Mouse (Mus musculus) midbrain, embryonic 12.5 days (tissue): ENCODE results near the gene Atp6v1f. TPM values are rescaled to one million over a fixed set of nuclear protein-coding genes. Genes with fewer than 3 reads are reported as not detected.

Experiments used
- ATAC-seq: fragments of 200-750 bp; cut with Nextera tagmentation; 2 replicates; pipeline ENCODE4 v1.8.0; 2017; ENCODE audit warnings: low read depth, moderate TSS enrichment, moderate library complexity; ENCODE audit not compliant: low FRiP score
- H3K27ac ChIP-seq: fragments of 300-500 bp; sonication (generic); replicated peaks from 2 replicates; pipeline ENCODE4 v1.5.1; 2016; ENCODE audit warnings: mild to moderate bottlenecking
- H3K27me3 ChIP-seq: fragments of 300-500 bp; sonication (generic); 2 replicates; pipeline ENCODE4 v1.6.1; 2016; ENCODE audit warnings: mild to moderate bottlenecking
- H3K36me3 ChIP-seq: fragments of 300-500 bp; sonication (generic); 2 replicates; pipeline ENCODE4 v1.6.1; 2016
- H3K4me1 ChIP-seq: fragments of 300-500 bp; sonication (generic); 2 replicates; pipeline ENCODE4 v1.6.1; 2016
- H3K4me2 ChIP-seq: fragments of 300-500 bp; sonication (generic); replicated peaks from 2 replicates; pipeline ENCODE4 v1.6.1; 2016; ENCODE audit warnings: mild to moderate bottlenecking, moderate library complexity
- H3K4me3 ChIP-seq: fragments of 300-500 bp; sonication (generic); 2 replicates; pipeline ENCODE4 v1.5.1; 2016; ENCODE audit warnings: mild to moderate bottlenecking
- H3K9ac ChIP-seq: fragments of 300-500 bp; sonication (generic); replicated peaks from 2 replicates; pipeline ENCODE4 v1.6.1; 2016; ENCODE audit warnings: mild to moderate bottlenecking, moderate library complexity
- H3K9me3 ChIP-seq: fragments of 300-500 bp; sonication (generic); 2 replicates; pipeline ENCODE4 v1.6.1; 2016; ENCODE audit warnings: mild to moderate bottlenecking
- WGBS: fragments of 180-500 bp; shearing (Covaris S2); methylation state at CpG from one replicate; pipeline ENCODE4 v1.1.7; 2016; 5-methylcytosine and 5-hydroxymethylcytosine counted together
- polyA plus RNA-seq: library from polyadenylated mRNA; unstranded; fragments of >200 nt; fragmentation: Nextera tagmentation; extraction: Ambion mirVana; gene quantifications from 2 replicates; pipeline ENCODE4 v1.2.1, GENCODE M21; 2016

Atp6v1f gene
- polyA plus RNA-seq, result 210 and 211 TPM in 2 replicates

- Histone ChIP-seq H3K9me3 (no peaks in the 10 kb centered on the region), H3K4me3 (peak within 1 kb of the TSS; percentile 55), H3K27me3 (peaks cover 2% of the 10 kb centered on the region), H3K4me1 (peaks cover 12% of the 10 kb centered on the region), H3K27ac (peak within 1 kb of the TSS; percentile 52), H3K4me2 (peak within 1 kb of the TSS; percentile 69), H3K9ac (peak within 1 kb of the TSS; percentile 65), H3K36me3 (peaks cover 25% of the 10 kb centered on the region)
- ATAC-seq, result peak; percentile 94
- under 1% methylated on average over 39 of the region's 39 CpGs for WGBS
Observed at GRCm38 (mm10) chr6:29467583-29468354, at the start of gene Atp6v1f. Gene Atp6v1f (plus strand): TSS chr6:29467718.

GRCm38 (mm10) chr6:29420596-29420995 is 46.9 kb upstream of the Atp6v1f start:
- no peak for ATAC-seq
- Histone ChIP-seq H3K9me3 (no peaks in the 10 kb centered on the region), H3K27ac (no peak overlapping the region), H3K27me3 (no peaks in the 10 kb centered on the region), H3K36me3 (peaks cover 16% of the 10 kb centered on the region; the same call in 1 of the 2 replicates), H3K9ac (no peak overlapping the region), H3K4me1 (no peaks in the 10 kb centered on the region), H3K4me3 (no peak overlapping the region), H3K4me2 (no peak overlapping the region)
- 95% methylated on average over 2 of the region's 2 CpGs for WGBS

GRCm38 (mm10) chr6:29425118-29425517 is 42.4 kb upstream of the Atp6v1f start:
- H3K4me2 ChIP-seq, result no peak overlapping the region
- no peak overlapping the region for H3K27ac ChIP-seq
- H3K27me3 ChIP-seq, result 0 out of 2 replicates have a peak, but pooled peaks cover under 1% of the 10 kb centered on the region
- no peaks in the 10 kb centered on the region for H3K9me3 ChIP-seq
- no peaks in the 10 kb centered on the region for H3K4me1 ChIP-seq
- H3K4me3 ChIP-seq, result no peak overlapping the region
- H3K9ac ChIP-seq, result no peak overlapping the region
- H3K36me3 ChIP-seq, result no peaks in the 10 kb centered on the region
- ATAC-seq, result no peak
- WGBS, result 80% methylated on average over 8 of the region's 8 CpGs

GRCm38 (mm10) chr6:29426331-29426730 is 41.2 kb upstream of the Atp6v1f start:
- H3K4me1 ChIP-seq, result 0 out of 2 replicates have a peak, but pooled peaks cover 3% of the 10 kb centered on the region
- H3K9me3 ChIP-seq, result no peaks in the 10 kb centered on the region
- H3K27ac ChIP-seq, result no peak overlapping the region
- H3K9ac ChIP-seq, result no peak overlapping the region
- no peak for ATAC-seq
- peaks cover 13% of the 10 kb centered on the region for H3K27me3 ChIP-seq
- 75% methylated on average over 6 of the region's 6 CpGs for WGBS
- H3K4me2 ChIP-seq, result no peak overlapping the region
- H3K36me3 ChIP-seq, result no peaks in the 10 kb centered on the region
- no peak overlapping the region for H3K4me3 ChIP-seq

GRCm38 (mm10) chr6:29428171-29428570 is 39.3 kb upstream of the Atp6v1f start:
- H3K9me3 ChIP-seq, result no peaks in the 10 kb centered on the region
- WGBS, result 61% methylated on average over 4 of the region's 4 CpGs
- ATAC-seq, result no peak
- H3K9ac ChIP-seq, result no peak overlapping the region
- H3K36me3 ChIP-seq, result no peaks in the 10 kb centered on the region
- H3K4me3 ChIP-seq, result no peak overlapping the region
- H3K4me1 ChIP-seq, result peaks cover 11% of the 10 kb centered on the region
- H3K4me2 ChIP-seq, result no peak overlapping the region
- no peak overlapping the region for H3K27ac ChIP-seq
- H3K27me3 ChIP-seq, result peaks cover 31% of the 10 kb centered on the region

- no peaks in the 10 kb centered on the region for H3K9me3 ChIP-seq
- peaks cover 37% of the 10 kb centered on the region for H3K4me1 ChIP-seq
- H3K36me3 ChIP-seq, result no peaks in the 10 kb centered on the region
- peaks cover 58% of the 10 kb centered on the region for H3K27me3 ChIP-seq
- no peak overlapping the region for H3K27ac ChIP-seq
- H3K4me3 ChIP-seq, result no peak overlapping the region
- H3K9ac ChIP-seq, result no peak overlapping the region
- WGBS, result 52% methylated on average over 15 of the region's 15 CpGs
- no peak overlapping the region for H3K4me2 ChIP-seq
- no peak for ATAC-seq
Observed at GRCm38 (mm10) chr6:29430681-29431420, 36.7 kb upstream of the Atp6v1f start.

GRCm38 (mm10) chr6:29431473-29431872 is 36.0 kb upstream of the Atp6v1f start:
- peaks cover 61% of the 10 kb centered on the region for H3K27me3 ChIP-seq
- no peak for ATAC-seq
- peaks cover 44% of the 10 kb centered on the region for H3K4me1 ChIP-seq
- no peaks in the 10 kb centered on the region for H3K9me3 ChIP-seq
- H3K27ac ChIP-seq, result no peak overlapping the region
- no peak overlapping the region for H3K9ac ChIP-seq
- 24% methylated on average over 5 of the region's 5 CpGs for WGBS
- H3K4me3 ChIP-seq, result no peak overlapping the region
- H3K4me2 ChIP-seq, result no peak overlapping the region
- no peaks in the 10 kb centered on the region for H3K36me3 ChIP-seq

GRCm38 (mm10) chr6:29432156-29432555 is 35.4 kb upstream of the Atp6v1f start:
- WGBS, result 22% methylated on average over 3 of the region's 3 CpGs
- no peak for ATAC-seq
- Histone ChIP-seq H3K36me3 (no peaks in the 10 kb centered on the region), H3K4me3 (no peak overlapping the region), H3K27ac (no peak overlapping the region), H3K9ac (no peak overlapping the region), H3K27me3 (peaks cover 61% of the 10 kb centered on the region), H3K9me3 (no peaks in the 10 kb centered on the region), H3K4me1 (peaks cover 47% of the 10 kb centered on the region), H3K4me2 (no peak overlapping the region)

GRCm38 (mm10) chr6:29432676-29433037 is 34.9 kb upstream of the Atp6v1f start:
- no peaks in the 10 kb centered on the region for H3K9me3 ChIP-seq
- H3K9ac ChIP-seq, result peak overlapping the region; percentile 43
- H3K36me3 ChIP-seq, result no peaks in the 10 kb centered on the region
- peaks cover 61% of the 10 kb centered on the region for H3K27me3 ChIP-seq
- peaks cover 47% of the 10 kb centered on the region for H3K4me1 ChIP-seq
- H3K4me2 ChIP-seq, result peak overlapping the region; percentile 85
- ATAC-seq, result no peak
- peak overlapping the region; percentile 47 for H3K4me3 ChIP-seq
- no peak overlapping the region for H3K27ac ChIP-seq

GRCm38 (mm10) chr6:29433038-29433803 is 34.3 kb upstream of the Atp6v1f start, which contains the start of gene Flnc:
Gene Flnc (plus strand): TSS chr6:29433256.
- Histone ChIP-seq H3K4me1 (peaks cover 47% of the 10 kb centered on the region), H3K27ac (no peak within 1 kb of the TSS), H3K9me3 (no peaks in the 10 kb centered on the region), H3K4me2 (peak within 1 kb of the TSS; percentile 85), H3K9ac (peak within 1 kb of the TSS; percentile 43), H3K4me3 (peak within 1 kb of the TSS; percentile 47), H3K36me3 (no peaks in the 10 kb centered on the region), H3K27me3 (peaks cover 61% of the 10 kb centered on the region)
- ATAC-seq, result 0 out of 2 replicates have a peak, but pooled peaks have one; percentile 10
- WGBS, result 2% methylated on average over 53 of the region's 77 CpGs

- no peak overlapping the region; the same call in 1 of the 2 replicates for H3K9ac ChIP-seq
- WGBS, result 5% methylated on average over 27 of the region's 27 CpGs
- no peak for ATAC-seq
- H3K9me3 ChIP-seq, result no peaks in the 10 kb centered on the region
- H3K4me3 ChIP-seq, result peak overlapping the region; percentile 47
- peaks cover 47% of the 10 kb centered on the region for H3K4me1 ChIP-seq
- H3K36me3 ChIP-seq, result no peaks in the 10 kb centered on the region
- peak overlapping the region; percentile 85 for H3K4me2 ChIP-seq
- H3K27ac ChIP-seq, result no peak overlapping the region
- H3K27me3 ChIP-seq, result peaks cover 61% of the 10 kb centered on the region
Observed at GRCm38 (mm10) chr6:29433804-29434795, 33.4 kb upstream of the Atp6v1f start.
